In the genomic region with DNA sequence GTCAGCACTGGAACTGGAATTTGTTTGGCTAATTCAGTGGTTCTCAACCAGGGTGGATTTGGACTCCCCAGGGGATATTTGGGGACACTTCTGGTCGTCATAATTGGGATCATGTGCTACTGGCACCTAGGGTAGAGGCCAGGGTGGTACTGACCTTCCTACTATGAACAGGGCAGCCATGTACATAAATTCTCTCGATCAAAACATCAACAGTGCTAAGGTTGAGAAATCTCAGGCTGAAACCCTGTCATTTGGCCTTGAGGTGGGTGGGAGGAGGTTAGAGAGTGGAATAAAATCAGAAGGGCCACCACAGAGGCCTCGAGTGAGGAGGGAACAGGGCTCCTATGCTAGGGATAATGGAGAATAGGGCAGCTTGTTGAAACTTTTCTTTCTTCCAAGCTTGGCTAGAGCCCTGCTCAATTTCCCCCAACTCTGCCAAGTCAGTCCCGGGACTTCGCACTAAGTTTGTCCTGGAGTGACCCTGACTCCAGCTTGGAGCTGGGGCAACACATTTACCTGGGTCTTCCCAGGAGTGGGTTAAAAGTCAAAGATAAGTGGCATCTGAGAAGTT, we compare ENCODE assay signal across 8 mouse cellular contexts. TPM values are rescaled to one million over a fixed set of nuclear protein-coding genes. Genes with fewer than 3 reads are reported as not detected.
DNase-seq lines count a peak whose midpoint lies in the region; ATAC-seq and TF ChIP-seq lines count a peak whose summit lies in the region.

No protein-coding gene starts in this region.

- peaks cover 45% of the 10 kb centered on the region for H3K4me1 ChIP-seq in heart, embryonic 12.5 days (replicated peaks)
- H3K4me1 ChIP-seq in limb, embryonic 12.5 days (replicated peaks): peaks cover 47% of the 10 kb centered on the region

- no peaks in the 10 kb centered on the region for H3K9me3 ChIP-seq in heart, embryonic 12.5 days (replicated peaks)
- H3K9me3 ChIP-seq in limb, embryonic 12.5 days: no peaks in the 10 kb centered on the region

- peak overlapping the region; percentile 86 for H3K4me2 ChIP-seq in heart, embryonic 12.5 days
- peak overlapping the region; percentile 96; the same call in 1 of the 2 replicates for H3K4me2 ChIP-seq in limb, embryonic 12.5 days

- no peaks in the 10 kb centered on the region for H3K27me3 ChIP-seq in heart, embryonic 12.5 days (replicated peaks)
- H3K27me3 ChIP-seq in limb, embryonic 12.5 days: no peaks in the 10 kb centered on the region

- WGBS in heart, embryonic 12.5 days: 82% methylated on average over 5 of the region's 5 CpGs
- WGBS in limb, embryonic 12.5 days: 80% methylated on average over 5 of the region's 5 CpGs

- TF ChIP-seq CTCF in layer of hippocampus, adult 2 months (conservative IDR thresholded peaks at IDR 0.05): no peak

- H3K36me3 ChIP-seq in heart, embryonic 12.5 days: peaks cover 5% of the 10 kb centered on the region
- H3K36me3 ChIP-seq in limb, embryonic 12.5 days: no peaks in the 10 kb centered on the region

- no peak overlapping the region for H3K4me3 ChIP-seq in layer of hippocampus, adult 2 months
- H3K4me3 ChIP-seq in heart, embryonic 12.5 days: no peak overlapping the region
- no peak overlapping the region for H3K4me3 ChIP-seq in limb, embryonic 12.5 days (replicated peaks)

- H3K9ac ChIP-seq in heart, embryonic 12.5 days: peak overlapping the region; percentile 30; the same call in 1 of the 2 replicates
- H3K9ac ChIP-seq in limb, embryonic 12.5 days (replicated peaks): no peak overlapping the region

- peak overlapping the region; percentile 97 for H3K27ac ChIP-seq in layer of hippocampus, adult 2 months
- H3K27ac ChIP-seq in heart, embryonic 12.5 days (ENCODE audit: poor library complexity, severe bottlenecking): peak overlapping the region; percentile 97
- H3K27ac ChIP-seq in limb, embryonic 12.5 days: peak overlapping the region; percentile 93; the same call in 1 of the 2 replicates

- no peak for ATAC-seq in heart, embryonic 12.5 days (ENCODE audit: insufficient number of reproducible peaks, low FRiP score)
- ATAC-seq in limb, embryonic 12.5 days (ENCODE audit: insufficient number of reproducible peaks, insufficient read depth, low FRiP score, low TSS enrichment, low read depth): no peak
- ATAC-seq in granulocyte monocyte progenitor cell, adult 5-6 weeks (replicated peaks; ENCODE audit: poor library complexity, severe bottlenecking): no peak

- no peak for DNase-seq in layer of hippocampus, adult 2 months (ENCODE audit: low spot score in 2 of 2)
- no peak for DNase-seq in layer of hippocampus, adult 8-10 months (ENCODE audit: low spot score in 2 of 2)
- DNase-seq in adrenal gland, postnatal 36 days: peak; percentile 51 to 54
- DNase-seq in frontal cortex, postnatal 25 days (ENCODE audit: low spot score in 2 of 2): no peak
- no peak for DNase-seq in spleen, postnatal 14 days (ENCODE audit: low spot score in 2 of 2)

RNA-seq across cellular contexts. Expression of a gene that starts 2.3 kb away (rescaled TPM):
- total RNA-seq in layer of hippocampus, adult 2 months (2021): under 1 TPM in 1 of 2 experiments, not detected in 1; 0.56 TPM
- total RNA-seq in layer of hippocampus, adult 8-10 months (2022): under 1 TPM in 3 of 4 experiments, not detected in 1; 0.43 to 0.45 (median 0.45) TPM
- total RNA-seq in adrenal gland, postnatal 36 days (2021): 10 to 100 TPM; 10.1 to 14.3 TPM
- polyA plus RNA-seq in heart, embryonic 12.5 days (2016; fragmentation: Nextera tagmentation; extraction: Ambion mirVana): 12.7 and 13.1 TPM in 2 replicates
- polyA plus RNA-seq in limb, embryonic 12.5 days (2016; fragmentation: Nextera tagmentation; extraction: Ambion mirVana): 15.6 and 17.5 TPM in 2 replicates
- total RNA-seq in granulocyte monocyte progenitor cell, adult 5-6 weeks (2014; fragmentation: Nextera tagmentation): 12.1 and 30.0 TPM in 2 replicates
- total RNA-seq in granulocyte monocyte progenitor cell, adult 5-6 weeks (2017): 14.1 and 23.2 TPM in 2 replicates

RNA-seq across cellular contexts. Expression of a gene that starts 4.7 kb away (rescaled TPM):
- total RNA-seq in layer of hippocampus, adult 2 months (2021): 10 to 100 TPM; 23.4 to 23.7 TPM
- 10 to 100 TPM; 23.5 to 25.3 (median 24.3) TPM for total RNA-seq in layer of hippocampus, adult 8-10 months (2022)
- total RNA-seq in adrenal gland, postnatal 36 days (2021): 10 to 100 TPM; 12.0 to 18.2 TPM
- polyA plus RNA-seq in heart, embryonic 12.5 days (2016; fragmentation: Nextera tagmentation; extraction: Ambion mirVana): 5.6 and 5.7 TPM in 2 replicates
- 6.8 and 7.1 TPM in 2 replicates for polyA plus RNA-seq in limb, embryonic 12.5 days (2016; fragmentation: Nextera tagmentation; extraction: Ambion mirVana)
- total RNA-seq in granulocyte monocyte progenitor cell, adult 5-6 weeks (2014; fragmentation: Nextera tagmentation): 10.2 and 15.6 TPM in 2 replicates
- 4.4 and 5.1 TPM in 2 replicates for total RNA-seq in granulocyte monocyte progenitor cell, adult 5-6 weeks (2017)

RNA-seq across cellular contexts. Expression of a gene that starts 19.8 kb away (rescaled TPM):
- total RNA-seq in layer of hippocampus, adult 2 months (2021): under 1 TPM; 0.38 to 0.52 TPM
- total RNA-seq in layer of hippocampus, adult 8-10 months (2022): 1 to 10 TPM in 2 of 4 experiments, under 1 TPM in 2; 0.45 to 4.0 (median 1.8) TPM
- total RNA-seq in adrenal gland, postnatal 36 days (2021): under 1 TPM in 1 of 2 experiments, not detected in 1; 0.46 TPM
- 0.86 and 6.4 TPM in 2 replicates for polyA plus RNA-seq in heart, embryonic 12.5 days (2016; fragmentation: Nextera tagmentation; extraction: Ambion mirVana)
- 0.09 and 0.35 TPM in 2 replicates for polyA plus RNA-seq in limb, embryonic 12.5 days (2016; fragmentation: Nextera tagmentation; extraction: Ambion mirVana)
- total RNA-seq in granulocyte monocyte progenitor cell, adult 5-6 weeks (2014; fragmentation: Nextera tagmentation): not detected in 2 replicates
- total RNA-seq in granulocyte monocyte progenitor cell, adult 5-6 weeks (2017): not detected in 2 replicates

RNA-seq across cellular contexts. Expression of a gene that starts 27.4 kb away (rescaled TPM):
- total RNA-seq in layer of hippocampus, adult 2 months (2021): 100 to 1,000 TPM; 131 to 139 TPM
- 100 to 1,000 TPM; 129 to 140 (median 135) TPM for total RNA-seq in layer of hippocampus, adult 8-10 months (2022)
- total RNA-seq in adrenal gland, postnatal 36 days (2021): 100 to 1,000 TPM; 146 to 161 TPM
- 41.3 and 42.7 TPM in 2 replicates for polyA plus RNA-seq in heart, embryonic 12.5 days (2016; fragmentation: Nextera tagmentation; extraction: Ambion mirVana)
- polyA plus RNA-seq in limb, embryonic 12.5 days (2016; fragmentation: Nextera tagmentation; extraction: Ambion mirVana): 79.6 and 83.0 TPM in 2 replicates
- 154 and 174 TPM in 2 replicates for total RNA-seq in granulocyte monocyte progenitor cell, adult 5-6 weeks (2014; fragmentation: Nextera tagmentation)
- 115 and 127 TPM in 2 replicates for total RNA-seq in granulocyte monocyte progenitor cell, adult 5-6 weeks (2017)

RNA-seq across cellular contexts. Expression of a gene that starts 36.7 kb away (rescaled TPM):
- 10 to 100 TPM; 14.0 to 15.6 TPM for total RNA-seq in layer of hippocampus, adult 2 months (2021)
- 10 to 100 TPM in 3 of 4 experiments, 1 to 10 TPM in 1; 9.7 to 16.0 (median 11.5) TPM for total RNA-seq in layer of hippocampus, adult 8-10 months (2022)
- total RNA-seq in adrenal gland, postnatal 36 days (2021): 10 to 100 TPM; 21.7 to 32.9 TPM
- polyA plus RNA-seq in heart, embryonic 12.5 days (2016; fragmentation: Nextera tagmentation; extraction: Ambion mirVana): 39.6 and 39.7 TPM in 2 replicates
- polyA plus RNA-seq in limb, embryonic 12.5 days (2016; fragmentation: Nextera tagmentation; extraction: Ambion mirVana): 177 and 181 TPM in 2 replicates
- total RNA-seq in granulocyte monocyte progenitor cell, adult 5-6 weeks (2014; fragmentation: Nextera tagmentation): 117 and 157 TPM in 2 replicates
- total RNA-seq in granulocyte monocyte progenitor cell, adult 5-6 weeks (2017): 77.7 and 84.8 TPM in 2 replicates

Comparison
In these comparisons a context has a peak if more than half of its experiments do, and no peak if none do; other contexts are left out.
1. DNase-seq: peak in adrenal gland, postnatal 36 days (2 of 2); none in layer of hippocampus, adult 2 months (0 of 2), layer of hippocampus, adult 8-10 months (0 of 2), frontal cortex, postnatal 25 days (0 of 2) and spleen, postnatal 14 days (0 of 2).
2. RNA of a gene that starts 2.3 kb away (total RNA-seq): 12.1 to 30.0 TPM in granulocyte monocyte progenitor cell, adult 5-6 weeks and 10.1 to 14.3 TPM in adrenal gland, postnatal 36 days; 0.56 TPM in layer of hippocampus, adult 2 months and 0.43 to 0.45 TPM in layer of hippocampus, adult 8-10 months; every median in the first group is over 4 times any median in the second.
3. Peak in every context shown above with its lines, with median percentiles within 50 percentile points of each other: H3K27ac ChIP-seq.